In genomic region chr17:47897956-47898752, GRCm38 (mm10) we compare ENCODE assay signal across 8 mouse cellular contexts. TPM values are rescaled to one million over a fixed set of nuclear protein-coding genes. Genes with fewer than 3 reads are reported as not detected.
DNase-seq lines count a peak whose midpoint lies in the region; ATAC-seq lines count a peak whose summit lies in the region.

No protein-coding gene starts in this region.

- no peaks in the 10 kb centered on the region; the same call in 1 of the 2 replicates for H3K9me3 ChIP-seq in hindbrain, embryonic 10.5 days
- no peaks in the 10 kb centered on the region for H3K9me3 ChIP-seq in hindbrain, embryonic 16.5 days (ENCODE audit: control insufficient read depth, low read length)
- H3K9me3 ChIP-seq in heart, embryonic 12.5 days (replicated peaks): no peaks in the 10 kb centered on the region
- no peaks in the 10 kb centered on the region for H3K9me3 ChIP-seq in kidney, embryonic 16.5 days (ENCODE audit: low read length)
- no peaks in the 10 kb centered on the region for H3K9me3 ChIP-seq in midbrain, embryonic 10.5 days (replicated peaks)

- DNase-seq in hindbrain, embryonic 10.5 days (ENCODE audit: low spot score): peak; percentile 95
- peak; percentile 97 for DNase-seq in midbrain, embryonic 10.5 days (ENCODE audit: low spot score)
- DNase-seq in ovary, adult 18-20 months (ENCODE audit: low spot score): no peak
- DNase-seq in left cerebral cortex, adult 8-10 months (ENCODE audit: low spot score in 2 of 2): no peak

- H3K9ac ChIP-seq in hindbrain, embryonic 16.5 days (ENCODE audit: low read depth, low read length): no peak overlapping the region; the same call in 1 of the 2 replicates
- H3K9ac ChIP-seq in heart, embryonic 12.5 days: peak overlapping the region; percentile 46; the same call in 1 of the 2 replicates
- H3K9ac ChIP-seq in kidney, embryonic 16.5 days (replicated peaks; ENCODE audit: low read length): 0 out of 2 replicates have a peak overlapping the region, but pooled peaks have one; percentile 2

- peaks cover 65% of the 10 kb centered on the region for H3K4me1 ChIP-seq in hindbrain, embryonic 10.5 days (replicated peaks)
- peaks cover 13% of the 10 kb centered on the region for H3K4me1 ChIP-seq in hindbrain, embryonic 16.5 days (ENCODE audit: control insufficient read depth, insufficient read depth, low read depth, low read length)
- peaks cover 36% of the 10 kb centered on the region for H3K4me1 ChIP-seq in heart, embryonic 12.5 days (replicated peaks)
- peaks cover 19% of the 10 kb centered on the region for H3K4me1 ChIP-seq in kidney, embryonic 16.5 days (ENCODE audit: insufficient read depth, low read length)
- peaks cover 77% of the 10 kb centered on the region for H3K4me1 ChIP-seq in midbrain, embryonic 10.5 days

- no peak for ATAC-seq in hindbrain, embryonic 16.5 days
- peak; percentile 74 for ATAC-seq in heart, embryonic 12.5 days (ENCODE audit: insufficient number of reproducible peaks, low FRiP score)
- ATAC-seq in kidney, embryonic 16.5 days (ENCODE audit: low FRiP score, low TSS enrichment): peak; percentile 93
- ATAC-seq in granulocyte monocyte progenitor cell, adult 5-6 weeks (replicated peaks; ENCODE audit: poor library complexity, severe bottlenecking): no peak

- no peak overlapping the region for H3K4me2 ChIP-seq in hindbrain, embryonic 16.5 days (ENCODE audit: low read length)
- peak overlapping the region; percentile 30; the same call in 1 of the 2 replicates for H3K4me2 ChIP-seq in heart, embryonic 12.5 days
- H3K4me2 ChIP-seq in kidney, embryonic 16.5 days (replicated peaks; ENCODE audit: low read depth, low read length): peak overlapping the region; percentile 11; the same call in 1 of the 2 replicates

- no peaks in the 10 kb centered on the region for H3K27me3 ChIP-seq in hindbrain, embryonic 10.5 days (ENCODE audit: insufficient read depth, poor library complexity, severe bottlenecking)
- H3K27me3 ChIP-seq in hindbrain, embryonic 16.5 days (replicated peaks; ENCODE audit: control insufficient read depth, insufficient read depth, low read length): peaks cover 7% of the 10 kb centered on the region
- no peaks in the 10 kb centered on the region for H3K27me3 ChIP-seq in heart, embryonic 12.5 days (replicated peaks)
- H3K27me3 ChIP-seq in kidney, embryonic 16.5 days (ENCODE audit: insufficient read depth, low read length): no peaks in the 10 kb centered on the region
- H3K27me3 ChIP-seq in midbrain, embryonic 10.5 days (ENCODE audit: low read depth, poor library complexity, severe bottlenecking): no peaks in the 10 kb centered on the region

- H3K36me3 ChIP-seq in hindbrain, embryonic 10.5 days: peaks cover 82% of the 10 kb centered on the region
- no peaks in the 10 kb centered on the region for H3K36me3 ChIP-seq in hindbrain, embryonic 16.5 days (ENCODE audit: control insufficient read depth, insufficient read depth, low read length)
- peaks cover 57% of the 10 kb centered on the region for H3K36me3 ChIP-seq in heart, embryonic 12.5 days
- H3K36me3 ChIP-seq in kidney, embryonic 16.5 days (ENCODE audit: insufficient read depth, low read length): peaks cover 15% of the 10 kb centered on the region; the same call in 1 of the 2 replicates
- H3K36me3 ChIP-seq in midbrain, embryonic 10.5 days: peaks cover 73% of the 10 kb centered on the region

- WGBS in hindbrain, embryonic 10.5 days: 1% methylated on average over 9 of the region's 9 CpGs
- WGBS in hindbrain, embryonic 16.5 days: 7% methylated on average over 9 of the region's 9 CpGs
- WGBS in heart, embryonic 12.5 days: 14% methylated on average over 9 of the region's 9 CpGs
- 15% methylated on average over 9 of the region's 9 CpGs for WGBS in kidney, embryonic 16.5 days
- WGBS in midbrain, embryonic 10.5 days: 2% methylated on average over 9 of the region's 9 CpGs

- peak overlapping the region; percentile 39 for H3K4me3 ChIP-seq in hindbrain, embryonic 10.5 days
- H3K4me3 ChIP-seq in hindbrain, embryonic 16.5 days (ENCODE audit: low read length): no peak overlapping the region
- H3K4me3 ChIP-seq in heart, embryonic 12.5 days: no peak overlapping the region
- no peak overlapping the region for H3K4me3 ChIP-seq in kidney, embryonic 16.5 days (ENCODE audit: low read length)
- peak overlapping the region; percentile 41 for H3K4me3 ChIP-seq in midbrain, embryonic 10.5 days

- H3K27ac ChIP-seq in hindbrain, embryonic 10.5 days: peak overlapping the region; percentile 92
- no peak overlapping the region for H3K27ac ChIP-seq in hindbrain, embryonic 16.5 days (ENCODE audit: low read depth, low read length)
- peak overlapping the region; percentile 61 for H3K27ac ChIP-seq in heart, embryonic 12.5 days (ENCODE audit: poor library complexity, severe bottlenecking)
- H3K27ac ChIP-seq in kidney, embryonic 16.5 days (ENCODE audit: low read length): peak overlapping the region; percentile 52; the same call in 1 of the 2 replicates
- peak overlapping the region; percentile 95 for H3K27ac ChIP-seq in midbrain, embryonic 10.5 days (replicated peaks)

RNA-seq across cellular contexts. Expression of gene Foxp4, which starts 26.3 kb away (rescaled TPM):
- 25.1 and 29.4 TPM in 2 replicates for polyA plus RNA-seq in hindbrain, embryonic 10.5 days (2016; fragmentation: Nextera tagmentation; extraction: Ambion mirVana)
- 27.4 and 31.8 TPM in 2 replicates for polyA plus RNA-seq in hindbrain, embryonic 16.5 days (2015; fragmentation: Nextera tagmentation; extraction: Ambion mirVana)
- polyA plus RNA-seq in heart, embryonic 12.5 days (2016; fragmentation: Nextera tagmentation; extraction: Ambion mirVana): 20.7 and 22.5 TPM in 2 replicates
- polyA plus RNA-seq in kidney, embryonic 16.5 days (2015; fragmentation: Nextera tagmentation; extraction: Ambion mirVana): 8.3 and 11.6 TPM in 2 replicates
- 21.8 and 25.5 TPM in 2 replicates for polyA plus RNA-seq in midbrain, embryonic 10.5 days (2016; fragmentation: Nextera tagmentation; extraction: Ambion mirVana)
- total RNA-seq in granulocyte monocyte progenitor cell, adult 5-6 weeks (2014; fragmentation: Nextera tagmentation): 16.9 and 29.3 TPM in 2 replicates
- total RNA-seq in granulocyte monocyte progenitor cell, adult 5-6 weeks (2017): 3.4 and 4.0 TPM in 2 replicates
- total RNA-seq in left cerebral cortex, adult 8-10 months (2022): 10 to 100 TPM; 39.9 to 63.6 (median 49.6) TPM

Comparison
In these comparisons a context has a peak if more than half of its experiments do, and no peak if none do; other contexts are left out.
1. H3K4me3 ChIP-seq: peak in hindbrain, embryonic 10.5 days (single experiment) and midbrain, embryonic 10.5 days (single experiment); none in hindbrain, embryonic 16.5 days (single experiment), heart, embryonic 12.5 days (single experiment) and kidney, embryonic 16.5 days (single experiment).
2. DNase-seq: peak in hindbrain, embryonic 10.5 days (single experiment) and midbrain, embryonic 10.5 days (single experiment); none in ovary, adult 18-20 months (single experiment) and left cerebral cortex, adult 8-10 months (0 of 2).
3. ATAC-seq: peak in heart, embryonic 12.5 days (single experiment) and kidney, embryonic 16.5 days (single experiment); none in hindbrain, embryonic 16.5 days (single experiment) and granulocyte monocyte progenitor cell, adult 5-6 weeks (single experiment).